Mouse (Mus musculus): ENCODE data around the gene AF067061. TPM values are rescaled to one million over a fixed set of nuclear protein-coding genes. Genes with fewer than 3 reads are reported as not detected.

Gene AF067061
- total RNA-seq, 2 experiments from 2014 or later = not detected

GRCm38 (mm10) chr13:120299324-120299894, 36.5 kb downstream of the AF067061 start:
- Histone ChIP-seq H3K27ac (no peak overlapping the region), H3K4me3 (no peak overlapping the region)
- intact Hi-C loops (cut with DNase I) = no loop called here
- DNase-seq (ENCODE audit: extremely low spot score in 1 of 2, low spot score in 2 of 2) = no peak
- TF ChIP-seq CTCF (IDR thresholded peaks at IDR 0.05) = no peak

GRCm38 (mm10) chr13:120299991-120300442, 37.1 kb downstream of the AF067061 start, which contains the start of gene BC147527:
Gene BC147527, plus strand, starts transcription at chr13:120300392.
- DNase-seq (ENCODE audit: extremely low spot score in 1 of 2, low spot score in 2 of 2) = no peak
- intact Hi-C loops (cut with DNase I) = no loop called here
- no peak for TF ChIP-seq CTCF (IDR thresholded peaks at IDR 0.05)
- H3K27ac ChIP-seq = no peak within 1 kb of the TSS
- no peak within 1 kb of the TSS for H3K4me3 ChIP-seq

GRCm38 (mm10) chr13:120300853-120301252, 37.9 kb downstream of the AF067061 start:
- H3K27ac ChIP-seq = no peak overlapping the region
- intact Hi-C loops (cut with DNase I) = no loop called here
- no peak for TF ChIP-seq CTCF (IDR thresholded peaks at IDR 0.05)

GRCm38 (mm10) chr13:120310749-120311148, 47.8 kb downstream of the AF067061 start:
- no peak for DNase-seq (ENCODE audit: extremely low spot score in 1 of 2, low spot score in 2 of 2)
- Histone ChIP-seq H3K27ac (no peak overlapping the region), H3K4me3 (no peak overlapping the region)
- no peak for TF ChIP-seq CTCF (IDR thresholded peaks at IDR 0.05)
- intact Hi-C loops (cut with DNase I) = no loop called here

More at GRCm38 (mm10) chr13:120300853-120301252, 37.9 kb downstream of the AF067061 start:
- DNase-seq (ENCODE audit: extremely low spot score in 1 of 2, low spot score in 2 of 2) = no peak
- H3K4me3 ChIP-seq = no peak overlapping the region

GRCm38 (mm10) chr13:120313584-120313983, 50.7 kb downstream of the AF067061 start:
- no peak overlapping the region for H3K4me3 ChIP-seq
- no peak for DNase-seq (ENCODE audit: extremely low spot score in 1 of 2, low spot score in 2 of 2)
- intact Hi-C loops (cut with DNase I) = no loop called here
- no peak overlapping the region for H3K27ac ChIP-seq
- no peak; the same call in 1 of the 2 replicates for TF ChIP-seq CTCF (IDR thresholded peaks at IDR 0.05)

Other genes starting within 250 kb of the AF067061 start
- not detected for gene Gm36079, start 236.1 kb upstream of the AF067061 start, total RNA-seq (2021)
- under 1 TPM in 1 of 2 experiments, not detected in 1; 0.94 TPM for gene Gm21188, start 210.9 kb upstream of the AF067061 start, total RNA-seq (2021)
- gene Gm20767, start 122.9 kb upstream of the AF067061 start, total RNA-seq (2021) = not detected
- gene Gm21818, start 90.7 kb upstream of the AF067061 start, total RNA-seq (2021) = not detected
- not detected for gene Gm21762, start 47.2 kb upstream of the AF067061 start, total RNA-seq (2021)
- not detected for gene Gm21731, start 24.0 kb upstream of the AF067061 start, total RNA-seq (2021)
- gene BC147527, start 37.3 kb downstream of the AF067061 start, total RNA-seq (2021) = not detected
- not detected for gene Tcstv3, start 53.8 kb downstream of the AF067061 start, total RNA-seq (2021)

Measured in left cerebral cortex, adult 2 months (tissue).